Comparison of ENCODE assay signal across 8 mouse cellular contexts in the genomic region with DNA sequence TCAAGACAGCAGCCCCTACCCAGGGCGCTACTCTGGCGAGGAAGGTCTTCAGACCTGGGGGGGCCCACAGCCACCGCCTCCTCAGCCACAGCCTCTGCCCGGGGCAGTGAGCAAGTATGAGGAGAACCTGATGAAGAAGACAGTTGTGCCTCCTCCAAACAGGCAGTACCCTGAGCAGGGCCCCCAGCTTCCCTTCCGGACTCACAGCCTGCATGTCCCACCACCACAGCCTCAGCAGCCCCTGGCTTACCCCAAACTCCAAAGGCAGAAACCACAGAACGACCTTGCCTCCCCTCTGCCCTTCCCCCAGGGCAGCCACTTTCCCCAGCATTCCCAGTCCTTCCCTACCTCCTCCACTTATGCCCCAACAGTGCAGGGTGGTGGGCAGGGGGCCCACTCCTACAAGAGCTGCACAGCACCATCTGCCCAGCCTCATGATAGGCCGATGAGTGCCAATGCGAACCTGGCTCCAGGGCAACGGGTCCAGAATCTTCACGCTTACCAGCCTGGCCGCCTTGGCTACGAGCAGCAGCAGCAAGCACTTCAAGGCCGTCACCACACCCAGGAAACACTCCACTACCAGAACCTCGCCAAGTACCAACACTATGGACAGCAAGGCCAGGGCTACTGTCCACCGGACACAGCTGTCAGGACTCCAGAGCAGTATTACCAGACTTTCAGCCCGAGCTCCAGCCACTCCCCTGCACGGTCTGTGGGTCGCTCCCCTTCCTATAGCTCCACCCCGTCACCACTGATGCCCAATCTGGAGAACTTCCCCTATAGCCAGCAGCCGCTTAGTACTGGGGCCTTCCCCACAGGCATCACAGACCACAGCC. TPM values are rescaled to one million over a fixed set of nuclear protein-coding genes. Genes with fewer than 3 reads are reported as not detected.
DNase-seq lines count a peak whose midpoint lies in the region; ATAC-seq lines count a peak whose summit lies in the region.

No protein-coding gene starts in this region.

- no peak for DNase-seq in midbrain, embryonic 10.5 days (ENCODE audit: low spot score)
- DNase-seq in midbrain, embryonic 11.5 days (ENCODE audit: low spot score, missing footprints): no peak
- peak; percentile 85 to 89 for DNase-seq in cerebellum, postnatal 14 days
- no peak for DNase-seq in hindbrain, embryonic 14.5 days (ENCODE audit: low spot score)
- peak; percentile 47 for DNase-seq in lung, postnatal 10 days
- peak; percentile 80 for DNase-seq in splenic B cell, adult 2 months (ENCODE audit: low read depth, low spot score)
- no peak for DNase-seq in urinary bladder, postnatal 4 days (ENCODE audit: low spot score in 2 of 2)
- no peak for DNase-seq in urinary bladder, postnatal 25 days (ENCODE audit: low spot score)

- H3K36me3 ChIP-seq in midbrain, embryonic 10.5 days: peaks cover 62% of the 10 kb centered on the region
- H3K36me3 ChIP-seq in midbrain, embryonic 11.5 days (ENCODE audit: control insufficient read depth, insufficient read depth, low read length): peaks cover 25% of the 10 kb centered on the region; the same call in 1 of the 2 replicates
- peaks cover 57% of the 10 kb centered on the region for H3K36me3 ChIP-seq in hindbrain, embryonic 14.5 days (replicated peaks; ENCODE audit: control insufficient read depth, insufficient read depth)
- H3K36me3 ChIP-seq in splenic B cell, adult 2 months (ENCODE audit: control insufficient read depth, insufficient read depth, low read length, poor library complexity, severe bottlenecking): no peaks in the 10 kb centered on the region; the same call in 1 of the 2 replicates

- no peak overlapping the region for H3K4me3 ChIP-seq in midbrain, embryonic 10.5 days
- no peak overlapping the region for H3K4me3 ChIP-seq in midbrain, embryonic 11.5 days (ENCODE audit: low read depth, low read length)
- no peak overlapping the region for H3K4me3 ChIP-seq in hindbrain, embryonic 14.5 days (replicated peaks; ENCODE audit: low read length)

- no peaks in the 10 kb centered on the region for H3K9me3 ChIP-seq in midbrain, embryonic 10.5 days (replicated peaks)
- H3K9me3 ChIP-seq in midbrain, embryonic 11.5 days (ENCODE audit: control insufficient read depth, low read length): no peaks in the 10 kb centered on the region
- H3K9me3 ChIP-seq in hindbrain, embryonic 14.5 days (ENCODE audit: control insufficient read depth, low read length): no peaks in the 10 kb centered on the region

- no peak overlapping the region for H3K9ac ChIP-seq in midbrain, embryonic 11.5 days (ENCODE audit: low read length)
- peak overlapping the region; percentile 52 for H3K9ac ChIP-seq in hindbrain, embryonic 14.5 days

- H3K27me3 ChIP-seq in midbrain, embryonic 10.5 days (ENCODE audit: low read depth, poor library complexity, severe bottlenecking): no peaks in the 10 kb centered on the region
- no peaks in the 10 kb centered on the region for H3K27me3 ChIP-seq in midbrain, embryonic 11.5 days (ENCODE audit: control insufficient read depth, insufficient read depth, low read length)
- H3K27me3 ChIP-seq in hindbrain, embryonic 14.5 days (ENCODE audit: control insufficient read depth, insufficient read depth, low read length): no peaks in the 10 kb centered on the region
- no peaks in the 10 kb centered on the region for H3K27me3 ChIP-seq in splenic B cell, adult 2 months (ENCODE audit: control insufficient read depth, insufficient read depth, low read length, poor library complexity, severe bottlenecking)

- peak overlapping the region; percentile 75; the same call in 1 of the 2 replicates for H3K27ac ChIP-seq in midbrain, embryonic 10.5 days (replicated peaks)
- H3K27ac ChIP-seq in midbrain, embryonic 11.5 days (ENCODE audit: low read depth, low read length): no peak overlapping the region
- H3K27ac ChIP-seq in hindbrain, embryonic 14.5 days: peak overlapping the region; percentile 86

- H3K4me2 ChIP-seq in midbrain, embryonic 11.5 days: no peak overlapping the region
- H3K4me2 ChIP-seq in hindbrain, embryonic 14.5 days (replicated peaks): peak overlapping the region; percentile 26

- ATAC-seq in midbrain, embryonic 11.5 days (ENCODE audit: low FRiP score): no peak
- ATAC-seq in hindbrain, embryonic 14.5 days (ENCODE audit: low FRiP score): no peak

- peaks cover 74% of the 10 kb centered on the region for H3K4me1 ChIP-seq in midbrain, embryonic 10.5 days
- peaks cover 36% of the 10 kb centered on the region for H3K4me1 ChIP-seq in midbrain, embryonic 11.5 days (ENCODE audit: control insufficient read depth, insufficient read depth, low read length)
- H3K4me1 ChIP-seq in hindbrain, embryonic 14.5 days (replicated peaks; ENCODE audit: control insufficient read depth, insufficient read depth, low read length): peaks cover 53% of the 10 kb centered on the region

- WGBS in midbrain, embryonic 10.5 days: 87% methylated on average over 20 of the region's 20 CpGs
- 85% methylated on average over 20 of the region's 20 CpGs for WGBS in midbrain, embryonic 11.5 days
- WGBS in hindbrain, embryonic 14.5 days: 66% methylated on average over 20 of the region's 20 CpGs

RNA-seq across cellular contexts. Expression of gene Srebf1, which starts 36.8 kb away (rescaled TPM):
- 47.0 and 51.0 TPM in 2 replicates for polyA plus RNA-seq in midbrain, embryonic 10.5 days (2016; fragmentation: Nextera tagmentation; extraction: Ambion mirVana)
- polyA plus RNA-seq in midbrain, embryonic 11.5 days (2014; fragmentation: Nextera tagmentation; extraction: Ambion mirVana): 38.3 and 41.1 TPM in 2 replicates
- 37.3 and 40.3 TPM in 2 replicates for polyA plus RNA-seq in hindbrain, embryonic 14.5 days (2014; fragmentation: Nextera tagmentation; extraction: Ambion mirVana)

Comparison
In these comparisons a context has a peak if more than half of its experiments do, and no peak if none do; other contexts are left out.
1. DNase-seq: peak in cerebellum, postnatal 14 days (2 of 2), lung, postnatal 10 days (single experiment) and splenic B cell, adult 2 months (single experiment); none in midbrain, embryonic 10.5 days (single experiment), midbrain, embryonic 11.5 days (single experiment), hindbrain, embryonic 14.5 days (single experiment), urinary bladder, postnatal 4 days (0 of 2) and urinary bladder, postnatal 25 days (single experiment).